Mouse (Mus musculus) neural tube, embryonic 15.5 days (tissue): Measurements from ENCODE around the gene Plpp1. TPM values are rescaled to one million over a fixed set of nuclear protein-coding genes. Genes with fewer than 3 reads are reported as not detected.

Experiments
- ATAC-seq: fragments of 200-750 bp; cut with Nextera tagmentation; 2 replicates; pipeline ENCODE4 v1.8.0; 2017; ENCODE audit warnings: mild to moderate bottlenecking, moderate TSS enrichment, moderate library complexity; ENCODE audit not compliant: low FRiP score
- H3K27ac ChIP-seq: fragments of 300-500 bp; sonication (generic); replicated peaks from 2 replicates; pipeline ENCODE4 v1.5.1; 2015; ENCODE audit warnings: mild to moderate bottlenecking, inconsistent platforms
- H3K27me3 ChIP-seq: fragments of 300-500 bp; sonication (generic); replicated peaks from 2 replicates; pipeline ENCODE4 v1.6.1; 2015; ENCODE audit warnings: inconsistent platforms
- H3K36me3 ChIP-seq: fragments of 300-500 bp; sonication (generic); 2 replicates; pipeline ENCODE4 v1.6.1; 2015; ENCODE audit warnings: inconsistent platforms
- H3K4me1 ChIP-seq: fragments of 300-500 bp; sonication (generic); 2 replicates; pipeline ENCODE4 v1.6.1; 2015; ENCODE audit warnings: inconsistent platforms
- H3K4me2 ChIP-seq: fragments of 300-500 bp; sonication (generic); 2 replicates; pipeline ENCODE4 v1.6.1; 2015; ENCODE audit warnings: inconsistent platforms, mild to moderate bottlenecking, moderate library complexity
- H3K4me3 ChIP-seq: fragments of 300-500 bp; sonication (generic); replicated peaks from 2 replicates; pipeline ENCODE4 v1.5.1; 2015; ENCODE audit warnings: mild to moderate bottlenecking, inconsistent platforms
- H3K9ac ChIP-seq: fragments of 300-500 bp; sonication (generic); replicated peaks from 2 replicates; pipeline ENCODE4 v1.6.1; 2015; ENCODE audit warnings: mild to moderate bottlenecking, inconsistent platforms
- H3K9me3 ChIP-seq: fragments of 300-500 bp; sonication (generic); replicated peaks from 2 replicates; pipeline ENCODE4 v1.6.1; 2016; ENCODE audit warnings: inconsistent platforms
- WGBS: fragments of 180-500 bp; shearing (Covaris S2); methylation state at CpG from one replicate; pipeline ENCODE4 v1.1.7; 2015; ENCODE audit warnings: mixed read lengths; 5-methylcytosine and 5-hydroxymethylcytosine counted together
- polyA plus RNA-seq: library from polyadenylated mRNA; unstranded; fragments of >200 nt; fragmentation: Nextera tagmentation; extraction: Ambion mirVana; gene quantifications from 2 replicates; pipeline ENCODE4 v1.2.1, GENCODE M21; 2015

The Plpp1 gene
- polyA plus RNA-seq, 1 experiment from 2014 or later = 77.0 TPM

- ATAC-seq = no peak
Measured at GRCm38 (mm10) chr13:112805529-112805928, 4.9 kb downstream of the Plpp1 start.

DNA sequence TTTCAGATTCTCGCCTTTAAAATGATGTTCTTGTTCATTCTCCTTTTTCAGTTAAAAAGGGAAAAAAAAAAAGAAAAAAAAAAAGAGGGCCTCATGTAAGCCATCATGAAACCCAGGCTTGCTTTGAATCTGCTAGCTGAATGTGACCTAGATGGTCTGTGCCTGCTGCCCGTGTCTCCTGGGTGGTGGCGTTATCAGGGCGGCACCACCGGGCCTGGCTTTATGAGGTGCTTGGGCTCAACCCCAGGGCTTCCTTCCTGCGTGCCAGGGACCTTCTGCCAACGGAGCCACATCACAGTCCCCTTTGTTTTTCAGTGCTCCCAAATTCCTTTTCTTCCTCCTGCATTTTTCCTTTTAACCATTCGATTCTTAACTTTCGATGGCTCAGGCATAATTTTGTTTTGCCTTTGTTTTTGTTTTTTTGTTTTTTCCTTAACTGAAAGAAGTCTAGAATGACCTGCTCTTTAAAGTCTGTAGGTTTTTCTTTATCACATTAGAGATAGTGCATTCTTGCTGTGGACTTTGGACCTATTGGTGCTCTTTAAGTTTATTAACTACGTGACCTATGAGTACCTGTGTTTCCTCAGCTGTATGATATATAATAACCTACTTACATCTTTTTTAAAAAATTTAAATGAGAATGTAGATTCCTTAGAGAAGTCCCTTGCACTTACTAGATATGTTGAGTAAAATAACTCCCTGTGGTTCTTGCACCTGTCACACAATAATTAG is 7.5 kb downstream of the Plpp1 start:
- 80% methylated on average over 10 of the region's 10 CpGs for WGBS
- no peak overlapping the region for H3K4me3 ChIP-seq
- no peaks in the 10 kb centered on the region for H3K9me3 ChIP-seq
- no peak for ATAC-seq
- no peak overlapping the region for H3K9ac ChIP-seq
- peaks cover 19% of the 10 kb centered on the region for H3K4me1 ChIP-seq
- no peak overlapping the region for H3K4me2 ChIP-seq
- H3K27me3 ChIP-seq = no peaks in the 10 kb centered on the region
- no peak overlapping the region for H3K27ac ChIP-seq
- H3K36me3 ChIP-seq = peaks cover 20% of the 10 kb centered on the region

More at GRCm38 (mm10) chr13:112805529-112805928, 4.9 kb downstream of the Plpp1 start:
- peaks cover 20% of the 10 kb centered on the region for H3K36me3 ChIP-seq
- H3K4me3 ChIP-seq = no peak overlapping the region
- 95% methylated on average over 3 of the region's 3 CpGs for WGBS
- no peak overlapping the region for H3K27ac ChIP-seq
- H3K9me3 ChIP-seq = no peaks in the 10 kb centered on the region
- no peaks in the 10 kb centered on the region for H3K27me3 ChIP-seq
- H3K9ac ChIP-seq = no peak overlapping the region
- peaks cover 24% of the 10 kb centered on the region for H3K4me1 ChIP-seq
- no peak overlapping the region for H3K4me2 ChIP-seq

DNA sequence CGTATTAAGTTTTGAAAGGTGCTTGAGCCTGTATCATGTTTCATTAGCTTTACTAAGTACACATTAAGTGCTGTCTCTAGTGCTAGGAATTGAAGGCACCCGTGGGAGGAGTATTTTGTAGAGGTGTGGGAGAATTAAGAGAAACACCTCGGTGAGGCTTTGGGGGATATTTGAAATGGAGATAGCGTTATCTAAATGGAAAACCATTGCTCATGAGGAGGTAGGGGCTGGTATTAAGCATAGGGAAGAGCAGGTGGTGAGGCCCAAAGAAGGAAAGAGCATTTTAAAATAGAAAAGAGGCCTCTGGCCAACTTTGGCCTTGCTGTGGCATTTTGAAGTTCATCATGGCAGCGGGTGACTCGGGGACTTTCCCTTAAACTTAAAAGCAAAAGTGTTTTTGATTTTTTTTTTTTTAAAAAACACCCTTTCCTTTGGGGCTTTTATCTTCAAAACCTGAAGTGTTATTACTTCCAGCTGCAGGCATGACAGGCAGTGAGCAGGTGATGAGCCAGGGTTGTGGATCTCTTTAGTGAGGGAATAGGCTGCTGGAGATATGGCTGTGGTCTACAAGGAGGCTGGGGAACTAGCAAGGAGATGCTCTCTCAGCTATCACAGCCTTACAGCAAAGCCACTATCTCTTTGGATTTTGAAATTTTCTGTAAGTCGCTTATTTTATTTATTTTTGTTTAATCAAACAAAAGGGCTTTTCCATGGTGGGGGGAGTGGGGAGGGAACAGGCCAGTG is 9.1 kb downstream of the Plpp1 start:
- Histone ChIP-seq H3K4me3 (no peak overlapping the region), H3K4me1 (peaks cover 13% of the 10 kb centered on the region), H3K27ac (no peak overlapping the region), H3K36me3 (peaks cover 20% of the 10 kb centered on the region), H3K27me3 (no peaks in the 10 kb centered on the region), H3K9ac (no peak overlapping the region), H3K9me3 (no peaks in the 10 kb centered on the region), H3K4me2 (no peak overlapping the region)
- ATAC-seq = no peak
- 76% methylated on average over 7 of the region's 7 CpGs for WGBS

DNA sequence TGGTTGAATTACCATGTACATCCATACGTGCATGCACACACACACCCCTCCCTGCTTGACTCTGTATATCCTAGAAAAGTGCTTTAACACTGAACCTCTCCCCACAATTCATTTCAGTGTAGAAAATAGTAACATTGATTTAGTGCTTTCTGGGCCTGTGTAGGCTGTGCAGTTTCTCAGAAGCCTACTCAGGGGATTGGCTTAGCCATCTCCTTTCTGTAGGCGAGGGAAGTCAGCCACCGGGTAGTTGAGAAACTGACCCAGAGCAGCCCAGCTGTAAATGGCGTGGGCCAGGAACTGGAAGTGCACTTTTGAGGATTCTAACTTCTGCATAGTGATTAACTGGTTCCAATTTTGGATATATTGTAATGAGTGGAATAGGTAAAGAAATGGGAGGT is 9.7 kb downstream of the Plpp1 start:
- Histone ChIP-seq H3K9ac (no peak overlapping the region), H3K9me3 (no peaks in the 10 kb centered on the region), H3K36me3 (peaks cover 20% of the 10 kb centered on the region), H3K4me2 (no peak overlapping the region), H3K27me3 (no peaks in the 10 kb centered on the region), H3K27ac (no peak overlapping the region), H3K4me1 (peaks cover 13% of the 10 kb centered on the region), H3K4me3 (no peak overlapping the region)
- WGBS = 58% methylated on average over 4 of the region's 4 CpGs
- no peak for ATAC-seq

GRCm38 (mm10) chr13:112810751-112811150 is 10.2 kb downstream of the Plpp1 start:
- H3K27me3 ChIP-seq = no peaks in the 10 kb centered on the region
- no peak overlapping the region for H3K9ac ChIP-seq
- no peak overlapping the region; the same call in 1 of the 2 replicates for H3K4me2 ChIP-seq
- peaks cover 17% of the 10 kb centered on the region for H3K36me3 ChIP-seq
- H3K4me3 ChIP-seq = no peak overlapping the region
- no peaks in the 10 kb centered on the region for H3K9me3 ChIP-seq
- WGBS = 41% methylated on average over 9 of the region's 9 CpGs
- no peak; the same call in 1 of the 2 replicates for ATAC-seq
- H3K4me1 ChIP-seq = peaks cover 13% of the 10 kb centered on the region
- no peak overlapping the region for H3K27ac ChIP-seq

- H3K27me3 ChIP-seq = no peaks in the 10 kb centered on the region
- H3K9ac ChIP-seq = no peak overlapping the region
- peaks cover 13% of the 10 kb centered on the region for H3K4me1 ChIP-seq
- H3K4me3 ChIP-seq = no peak overlapping the region
- peaks cover 6% of the 10 kb centered on the region for H3K36me3 ChIP-seq
- no peaks in the 10 kb centered on the region for H3K9me3 ChIP-seq
- no peak overlapping the region for H3K4me2 ChIP-seq
- no peak overlapping the region for H3K27ac ChIP-seq
- WGBS = 86% methylated on average over 8 of the region's 8 CpGs
- ATAC-seq = no peak
Measured at GRCm38 (mm10) chr13:112811708-112812403, 11.3 kb downstream of the Plpp1 start.

DNA sequence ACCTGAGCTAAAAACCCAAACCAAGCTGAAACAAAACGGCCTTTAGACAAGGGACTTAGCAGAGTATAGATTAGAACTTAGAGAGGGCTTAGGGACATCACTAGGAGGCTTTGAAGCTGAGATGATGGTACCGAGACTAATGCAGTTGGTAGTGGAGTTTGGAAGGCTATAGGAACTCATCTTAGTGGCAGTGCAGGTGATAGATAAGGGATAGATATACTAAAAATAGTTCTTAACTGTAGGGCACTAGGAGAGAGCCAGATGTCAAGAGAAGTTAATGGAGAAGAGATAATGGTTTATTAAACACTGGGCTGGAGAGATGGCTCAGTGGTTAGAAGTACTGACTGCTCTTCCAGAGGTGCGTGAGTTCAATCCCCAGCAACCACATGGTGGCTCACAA is 15.4 kb downstream of the Plpp1 start:
- Histone ChIP-seq H3K27ac (no peak overlapping the region), H3K4me3 (no peak overlapping the region), H3K9ac (no peak overlapping the region), H3K4me1 (peaks cover 3% of the 10 kb centered on the region), H3K27me3 (no peaks in the 10 kb centered on the region), H3K4me2 (no peak overlapping the region), H3K36me3 (no peaks in the 10 kb centered on the region), H3K9me3 (no peaks in the 10 kb centered on the region)
- ATAC-seq = no peak
- 90% methylated on average over 3 of the region's 3 CpGs for WGBS

- Histone ChIP-seq H3K4me3 (no peak overlapping the region), H3K4me1 (no peaks in the 10 kb centered on the region), H3K27ac (no peak overlapping the region), H3K9ac (no peak overlapping the region), H3K4me2 (no peak overlapping the region), H3K9me3 (no peaks in the 10 kb centered on the region), H3K27me3 (no peaks in the 10 kb centered on the region), H3K36me3 (no peaks in the 10 kb centered on the region)
- no peak for ATAC-seq
- WGBS = 88% methylated on average over 3 of the region's 3 CpGs
Measured at GRCm38 (mm10) chr13:112818125-112818524, 17.5 kb downstream of the Plpp1 start.

DNA sequence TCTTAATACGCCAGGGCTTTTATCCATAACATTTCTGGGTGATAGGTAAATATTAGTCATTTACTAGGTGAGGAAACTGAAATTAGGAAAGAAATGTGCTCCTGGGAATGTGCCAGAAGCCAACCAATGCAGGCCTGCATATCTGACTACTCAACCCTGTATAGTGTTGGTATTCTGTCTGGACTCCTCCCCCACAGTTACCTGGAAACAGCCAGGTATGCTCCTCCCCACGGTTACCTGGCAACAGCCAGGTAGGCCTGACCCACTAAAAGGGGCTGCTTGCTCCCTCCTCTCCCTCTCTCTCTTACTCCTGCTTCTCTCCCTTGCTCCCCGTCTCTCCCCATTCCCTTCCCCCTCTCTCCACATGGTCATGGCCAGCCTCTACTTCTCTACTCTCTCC is 21.8 kb downstream of the Plpp1 start:
- H3K36me3 ChIP-seq = no peaks in the 10 kb centered on the region
- H3K27me3 ChIP-seq = no peaks in the 10 kb centered on the region
- no peak overlapping the region for H3K27ac ChIP-seq
- H3K4me1 ChIP-seq = no peaks in the 10 kb centered on the region
- H3K4me3 ChIP-seq = no peak overlapping the region
- no peak overlapping the region for H3K4me2 ChIP-seq
- ATAC-seq = no peak
- H3K9ac ChIP-seq = no peak overlapping the region
- H3K9me3 ChIP-seq = no peaks in the 10 kb centered on the region
- WGBS = 72% methylated on average over 3 of the region's 3 CpGs

GRCm38 (mm10) chr13:112823236-112823910 is 22.8 kb downstream of the Plpp1 start:
- H3K4me1 ChIP-seq = no peaks in the 10 kb centered on the region
- H3K4me2 ChIP-seq = no peak overlapping the region
- no peak for ATAC-seq
- WGBS = 85% methylated on average over 6 of the region's 6 CpGs
- H3K4me3 ChIP-seq = no peak overlapping the region
- no peaks in the 10 kb centered on the region for H3K27me3 ChIP-seq
- H3K27ac ChIP-seq = no peak overlapping the region
- no peak overlapping the region for H3K9ac ChIP-seq
- H3K36me3 ChIP-seq = no peaks in the 10 kb centered on the region
- no peaks in the 10 kb centered on the region for H3K9me3 ChIP-seq

DNA sequence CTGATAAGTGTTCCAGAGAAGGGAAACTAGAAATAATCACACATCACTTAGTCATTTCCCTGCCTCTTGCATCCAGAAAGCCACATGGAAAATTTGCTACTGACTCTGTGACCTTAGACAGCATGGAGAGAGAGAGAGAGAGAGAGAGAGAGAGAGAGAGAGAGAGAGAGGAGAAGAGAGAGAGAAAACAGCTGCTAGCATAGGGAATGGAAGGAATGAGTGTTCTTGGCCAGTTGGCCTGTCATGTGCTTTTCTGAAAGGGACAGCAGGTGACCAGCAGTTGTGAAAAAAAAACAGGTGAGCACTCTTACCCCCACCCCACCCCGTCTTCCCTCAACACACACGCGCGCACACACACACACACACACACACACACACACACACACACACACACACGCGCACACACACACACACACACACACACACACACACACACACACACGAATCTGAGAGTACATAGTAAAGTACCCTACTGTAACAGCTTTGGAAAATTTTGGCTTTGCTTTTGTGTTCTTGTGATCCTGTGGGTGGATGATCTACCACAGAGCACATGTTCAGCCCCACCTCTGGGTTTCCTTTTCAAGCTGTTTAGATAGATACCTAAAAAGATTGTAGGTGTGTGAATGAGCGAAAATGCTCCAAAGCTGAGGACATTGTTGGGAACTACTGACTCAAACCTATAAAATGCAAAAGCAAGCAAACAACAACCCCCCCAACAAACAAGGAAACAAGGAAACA is 23.5 kb downstream of the Plpp1 start:
- WGBS = 92% methylated on average over 3 of the region's 8 CpGs
- Histone ChIP-seq H3K4me1 (no peaks in the 10 kb centered on the region), H3K4me3 (no peak overlapping the region), H3K36me3 (no peaks in the 10 kb centered on the region), H3K27ac (no peak overlapping the region), H3K9ac (no peak overlapping the region), H3K9me3 (no peaks in the 10 kb centered on the region), H3K4me2 (no peak overlapping the region), H3K27me3 (no peaks in the 10 kb centered on the region)
- ATAC-seq = no peak
